Mouse (Mus musculus) embryonic facial prominence, embryonic 12.5 days (tissue): Measurements from ENCODE around the gene Inf2. TPM values are rescaled to one million over a fixed set of nuclear protein-coding genes. Genes with fewer than 3 reads are reported as not detected.

ENCODE experiments used
- ATAC-seq: fragments of 200-750 bp; cut with Nextera tagmentation; 2 replicates; pipeline ENCODE4 v1.8.0; 2017; ENCODE audit not compliant: insufficient number of reproducible peaks, insufficient read depth, low FRiP score, low TSS enrichment
- H3K27ac ChIP-seq: fragments of 300-500 bp; sonication (generic); 2 replicates; pipeline ENCODE4 v1.5.1; 2016; ENCODE audit warnings: mild to moderate bottlenecking
- H3K27me3 ChIP-seq: fragments of 300-500 bp; sonication (generic); 2 replicates; pipeline ENCODE4 v1.6.1; 2016; ENCODE audit warnings: mild to moderate bottlenecking, moderate library complexity
- H3K36me3 ChIP-seq: fragments of 300-500 bp; sonication (generic); 2 replicates; pipeline ENCODE4 v1.6.1; 2016; ENCODE audit warnings: mild to moderate bottlenecking
- H3K4me1 ChIP-seq: fragments of 300-500 bp; sonication (generic); 2 replicates; pipeline ENCODE4 v1.6.1; 2016
- H3K4me2 ChIP-seq: fragments of 300-500 bp; sonication (generic); replicated peaks from 2 replicates; pipeline ENCODE4 v1.6.1; 2016; ENCODE audit warnings: mild to moderate bottlenecking, moderate library complexity
- H3K4me3 ChIP-seq: fragments of 300-500 bp; sonication (generic); 2 replicates; pipeline ENCODE4 v1.5.1; 2016; ENCODE audit warnings: mild to moderate bottlenecking
- H3K9ac ChIP-seq: fragments of 300-500 bp; sonication (generic); 2 replicates; pipeline ENCODE4 v1.6.1; 2016; ENCODE audit warnings: mild to moderate bottlenecking, moderate library complexity
- H3K9me3 ChIP-seq: fragments of 300-500 bp; sonication (generic); 2 replicates; pipeline ENCODE4 v1.6.1; 2016; ENCODE audit warnings: mild to moderate bottlenecking, moderate library complexity
- WGBS: fragments of 180-500 bp; shearing (Covaris S2); methylation state at CpG from one replicate; pipeline ENCODE4 v1.1.7; 2016; 5-methylcytosine and 5-hydroxymethylcytosine counted together
- polyA plus RNA-seq: library from polyadenylated mRNA; unstranded; fragments of >200 nt; fragmentation: Nextera tagmentation; extraction: Ambion mirVana; gene quantifications from 2 replicates; pipeline ENCODE4 v1.2.1, GENCODE M21; 2016

Inf2 gene
- polyA plus RNA-seq, 1 experiment from 2014 or later: 3.1 TPM

DNA sequence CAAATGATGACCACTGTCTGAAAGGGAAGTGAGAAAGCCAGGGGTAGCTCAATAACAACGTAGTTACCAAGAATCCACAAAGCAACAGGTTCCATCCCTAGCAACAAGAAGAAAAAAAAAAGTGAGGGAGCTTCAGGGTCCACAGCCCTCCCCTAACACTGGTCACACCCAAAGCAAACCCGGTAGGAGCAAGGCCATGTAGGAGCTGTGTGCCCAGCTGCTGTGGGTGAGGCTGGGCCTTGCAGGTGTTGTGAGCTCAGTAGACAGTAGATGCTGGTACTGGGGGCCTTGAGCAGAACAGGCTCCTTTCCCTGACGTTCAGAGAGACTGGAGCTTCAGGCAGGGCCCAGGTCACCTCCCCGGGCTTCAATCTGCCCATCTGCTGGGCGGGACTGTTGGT is 36.1 kb upstream of the Inf2 start:
- Histone ChIP-seq H3K4me2 (no peak overlapping the region), H3K9me3 (no peaks in the 10 kb centered on the region), H3K27me3 (no peaks in the 10 kb centered on the region), H3K36me3 (no peaks in the 10 kb centered on the region), H3K4me3 (no peak overlapping the region), H3K4me1 (0 out of 2 replicates have a peak, but pooled peaks cover 2% of the 10 kb centered on the region), H3K27ac (no peak overlapping the region), H3K9ac (no peak overlapping the region)
- ATAC-seq: no peak
- WGBS: 63% methylated on average over 5 of the region's 5 CpGs

DNA sequence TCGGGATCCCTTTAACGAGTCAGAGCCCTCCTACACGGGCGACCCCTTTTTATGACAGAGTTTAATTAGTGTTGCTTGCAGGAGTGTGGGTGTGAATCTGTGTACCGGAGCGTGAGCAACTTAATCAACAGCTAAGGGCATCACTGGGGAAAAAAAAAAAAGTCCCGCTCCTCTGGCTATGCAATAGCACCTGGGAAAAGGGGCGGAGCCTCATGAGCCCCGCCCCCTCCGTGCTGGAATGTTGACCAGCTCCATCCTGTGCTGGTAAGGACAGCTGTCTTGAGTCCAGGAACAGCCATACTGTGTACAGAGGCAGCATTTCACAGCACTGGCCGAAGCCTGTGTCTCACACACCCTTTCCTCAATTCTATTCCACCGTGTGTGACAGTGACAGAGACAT is 33.7 kb upstream of the Inf2 start:
- 0 out of 2 replicates have a peak, but pooled peaks cover 2% of the 10 kb centered on the region for H3K4me1 ChIP-seq
- no peaks in the 10 kb centered on the region for H3K36me3 ChIP-seq
- H3K27ac ChIP-seq: no peak overlapping the region
- H3K9me3 ChIP-seq: no peaks in the 10 kb centered on the region
- no peak overlapping the region for H3K4me2 ChIP-seq
- H3K27me3 ChIP-seq: no peaks in the 10 kb centered on the region
- H3K9ac ChIP-seq: no peak overlapping the region
- no peak overlapping the region for H3K4me3 ChIP-seq
- no peak for ATAC-seq
- WGBS: 43% methylated on average over 12 of the region's 12 CpGs

DNA sequence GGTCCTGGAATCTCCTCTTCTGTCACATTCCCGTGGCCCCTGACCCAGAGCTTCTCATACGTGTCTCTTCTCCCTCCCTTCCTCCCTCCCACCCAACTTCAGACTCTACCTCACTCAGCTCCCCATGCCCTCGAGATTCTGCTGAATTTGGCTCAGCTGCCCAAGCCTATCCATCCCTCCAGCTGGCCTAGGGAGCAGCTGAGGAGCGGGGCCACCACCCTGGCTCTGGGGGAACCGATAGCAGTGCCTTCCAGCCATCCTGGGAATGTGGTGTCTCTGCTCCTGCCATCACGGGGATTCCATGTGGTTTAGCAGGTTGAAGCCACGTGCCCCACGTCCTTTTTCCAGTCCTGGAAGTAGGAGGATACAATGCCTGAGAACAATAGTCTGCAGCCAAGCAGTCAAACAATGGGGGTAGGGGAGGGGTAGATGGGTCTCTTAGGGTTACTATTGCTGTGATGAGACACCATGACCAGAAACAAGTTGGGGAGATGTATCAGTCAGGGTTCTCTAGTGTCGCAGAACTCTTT is 32.0 kb upstream of the Inf2 start:
- no peaks in the 10 kb centered on the region for H3K27me3 ChIP-seq
- no peaks in the 10 kb centered on the region for H3K9me3 ChIP-seq
- H3K4me3 ChIP-seq: no peak overlapping the region
- no peak overlapping the region for H3K27ac ChIP-seq
- no peak overlapping the region for H3K9ac ChIP-seq
- H3K4me1 ChIP-seq: no peaks in the 10 kb centered on the region
- WGBS: 77% methylated on average over 9 of the region's 9 CpGs
- no peak for ATAC-seq
- no peak overlapping the region for H3K4me2 ChIP-seq
- H3K36me3 ChIP-seq: no peaks in the 10 kb centered on the region

DNA sequence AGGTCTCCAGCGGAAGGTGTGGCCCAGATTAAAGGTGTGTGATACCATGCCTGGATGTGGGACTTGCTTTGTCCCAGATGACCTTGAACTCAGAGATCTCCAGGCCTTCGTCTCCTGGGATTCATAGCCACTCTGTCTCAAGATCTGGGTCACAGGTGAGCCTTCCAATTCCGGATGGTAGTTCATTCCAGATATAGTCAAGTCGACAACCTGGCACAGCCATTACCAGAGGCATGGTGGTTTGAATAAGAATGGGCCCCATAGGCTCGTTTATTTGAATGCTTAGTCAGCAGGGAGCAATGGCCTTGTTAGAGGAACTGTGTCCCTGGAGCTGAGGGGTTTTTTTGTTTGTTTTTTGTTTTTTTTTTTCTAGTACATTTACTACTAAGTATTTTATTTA is 31.4 kb upstream of the Inf2 start:
- no peak overlapping the region for H3K4me2 ChIP-seq
- no peaks in the 10 kb centered on the region for H3K4me1 ChIP-seq
- no peak for ATAC-seq
- no peak overlapping the region for H3K9ac ChIP-seq
- no peak overlapping the region for H3K27ac ChIP-seq
- H3K4me3 ChIP-seq: no peak overlapping the region
- 85% methylated on average over 5 of the region's 5 CpGs for WGBS
- H3K9me3 ChIP-seq: no peaks in the 10 kb centered on the region
- no peaks in the 10 kb centered on the region for H3K27me3 ChIP-seq
- H3K36me3 ChIP-seq: no peaks in the 10 kb centered on the region

DNA sequence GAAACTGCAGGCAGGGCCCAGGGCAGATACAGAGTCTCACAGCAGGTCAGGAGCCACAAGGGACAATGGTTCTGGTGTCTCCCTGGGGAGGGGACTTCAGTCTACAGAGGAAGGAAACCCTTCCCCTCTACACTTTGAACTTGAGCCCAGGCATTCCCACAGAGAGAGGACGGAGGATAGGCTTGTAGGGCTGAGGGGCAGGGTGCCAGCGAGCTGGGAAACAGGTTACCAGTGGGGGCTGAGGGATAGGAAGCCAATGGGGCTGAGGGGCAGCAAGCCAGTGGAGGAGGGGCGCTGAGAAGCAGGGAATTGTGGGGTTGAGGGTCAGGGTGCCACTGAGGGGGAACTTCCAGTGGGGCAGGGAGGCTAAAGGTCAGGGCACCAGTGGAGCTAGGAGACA is 29.4 kb upstream of the Inf2 start:
- Histone ChIP-seq H3K9ac (no peak overlapping the region), H3K27ac (no peak overlapping the region)

DNA sequence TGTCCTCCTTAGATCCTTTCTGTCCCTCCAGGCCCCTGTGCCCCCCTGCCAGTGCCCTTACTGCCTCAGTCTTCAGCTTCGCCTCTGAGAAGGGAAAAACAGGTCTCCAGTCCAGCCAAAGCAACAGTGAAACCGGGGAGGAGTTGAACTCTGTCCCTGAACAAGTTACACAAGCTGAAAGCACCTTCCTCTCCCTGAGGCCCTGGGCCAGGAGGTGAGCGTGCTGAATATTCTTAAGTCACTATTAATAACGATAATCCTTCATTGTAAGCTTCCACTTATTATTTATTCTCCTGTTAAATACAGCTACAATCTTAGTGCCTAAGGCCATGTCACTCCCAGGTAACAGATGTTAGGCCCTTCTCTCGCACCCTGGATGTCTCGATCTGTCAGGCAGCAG is 28.9 kb upstream of the Inf2 start:
- no peak for ATAC-seq
- Histone ChIP-seq H3K36me3 (no peaks in the 10 kb centered on the region), H3K4me3 (no peak overlapping the region), H3K27ac (no peak overlapping the region), H3K9ac (no peak overlapping the region), H3K27me3 (no peaks in the 10 kb centered on the region), H3K4me2 (no peak overlapping the region), H3K4me1 (no peaks in the 10 kb centered on the region), H3K9me3 (no peaks in the 10 kb centered on the region)
- 49% methylated on average over 6 of the region's 6 CpGs for whole genome bisulfite sequencing

More for the DNA sequence above, 29.4 kb upstream of the Inf2 start:
- Histone ChIP-seq H3K4me2 (no peak overlapping the region), H3K4me3 (no peak overlapping the region), H3K9me3 (no peaks in the 10 kb centered on the region), H3K27me3 (no peaks in the 10 kb centered on the region), H3K4me1 (no peaks in the 10 kb centered on the region), H3K36me3 (no peaks in the 10 kb centered on the region)
- WGBS: 25% methylated on average over 3 of the region's 3 CpGs
- no peak for ATAC-seq

DNA sequence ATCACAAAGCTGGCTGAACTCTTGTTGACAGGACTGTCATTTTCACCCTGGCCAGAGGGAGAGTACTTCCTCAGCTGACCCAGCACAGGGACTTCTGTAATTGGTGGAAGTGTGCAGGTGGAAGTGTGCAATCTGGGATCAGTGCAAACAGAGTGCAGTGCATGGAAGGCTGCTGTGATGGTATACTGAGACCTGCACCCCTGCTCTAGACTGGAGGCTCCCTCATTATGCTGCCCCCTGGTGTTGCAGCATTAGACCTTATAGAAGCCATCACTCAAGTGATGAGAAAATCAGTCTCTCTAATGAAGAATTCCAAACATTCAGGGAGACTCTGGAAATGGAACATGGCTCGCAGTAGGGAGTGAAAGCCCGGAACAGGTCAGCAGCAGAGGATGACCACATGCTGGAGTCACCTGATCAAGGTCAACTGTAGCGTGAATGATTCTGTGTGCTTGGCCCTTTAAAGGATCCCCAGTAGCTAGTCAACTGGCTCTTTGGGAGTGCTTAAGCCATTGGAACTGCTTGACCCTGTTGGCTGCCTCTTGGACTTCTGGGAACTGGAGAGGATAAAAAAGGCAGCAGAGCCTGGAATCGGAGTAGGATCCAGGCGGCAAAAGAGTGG is 28.3 kb upstream of the Inf2 start:
- Histone ChIP-seq H3K9ac (no peak overlapping the region), H3K4me3 (no peak overlapping the region), H3K4me1 (no peaks in the 10 kb centered on the region), H3K27ac (no peak overlapping the region), H3K9me3 (no peaks in the 10 kb centered on the region), H3K36me3 (no peaks in the 10 kb centered on the region), H3K27me3 (no peaks in the 10 kb centered on the region), H3K4me2 (no peak overlapping the region)
- 51% methylated on average over 5 of the region's 5 CpGs for WGBS
- no peak for ATAC-seq

DNA sequence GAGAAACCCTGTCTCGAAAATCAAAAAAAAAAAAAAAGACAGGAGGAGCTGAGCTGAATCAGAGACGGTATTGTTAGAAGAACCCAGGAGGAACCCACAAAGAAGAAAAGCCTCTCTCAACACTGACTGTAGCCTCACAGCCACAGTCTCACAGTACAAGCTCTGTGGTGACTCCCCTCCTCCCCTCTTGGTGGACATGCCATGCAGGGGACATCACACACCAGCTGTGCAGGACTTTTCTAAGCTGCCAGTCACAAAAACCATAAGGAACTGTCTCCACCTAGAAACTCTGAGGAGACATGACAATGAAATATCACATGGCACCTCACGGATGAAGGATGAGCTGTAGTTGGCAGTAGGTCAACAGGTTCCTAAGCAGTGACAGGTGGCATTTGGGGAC is 27.4 kb upstream of the Inf2 start:
- no peak for ATAC-seq
- WGBS: 63% methylated on average over 3 of the region's 3 CpGs
- Histone ChIP-seq H3K9me3 (no peaks in the 10 kb centered on the region), H3K27ac (no peak overlapping the region), H3K27me3 (no peaks in the 10 kb centered on the region), H3K36me3 (no peaks in the 10 kb centered on the region), H3K4me2 (no peak overlapping the region), H3K9ac (no peak overlapping the region), H3K4me1 (no peaks in the 10 kb centered on the region), H3K4me3 (no peak overlapping the region)

DNA sequence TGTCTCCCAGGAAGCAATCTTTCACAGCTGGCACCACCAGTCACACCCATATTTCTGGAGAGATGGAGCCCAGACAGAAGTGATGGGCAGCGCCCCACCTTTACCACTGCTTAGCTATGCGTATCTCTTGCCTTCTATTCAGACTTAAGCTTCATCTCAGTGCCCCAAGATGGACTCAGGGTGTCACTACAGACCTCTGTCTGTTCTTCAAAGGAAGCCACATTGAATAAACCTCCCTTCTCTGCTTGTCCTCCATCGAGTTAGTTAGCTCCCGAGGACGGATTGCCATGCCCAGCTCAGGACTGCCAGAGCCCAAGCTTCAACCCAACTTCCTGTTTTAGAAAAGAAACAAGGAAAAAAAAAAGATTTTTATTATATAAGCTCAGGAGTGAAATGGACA is 26.1 kb upstream of the Inf2 start:
- 79% methylated on average over 5 of the region's 5 CpGs for WGBS
- Histone ChIP-seq H3K4me2 (no peak overlapping the region), H3K27me3 (no peaks in the 10 kb centered on the region), H3K9ac (no peak overlapping the region), H3K4me1 (no peaks in the 10 kb centered on the region), H3K4me3 (no peak overlapping the region), H3K9me3 (no peaks in the 10 kb centered on the region), H3K36me3 (no peaks in the 10 kb centered on the region), H3K27ac (no peak overlapping the region)
- ATAC-seq: no peak

- WGBS: 87% methylated on average over 6 of the region's 6 CpGs
- no peak overlapping the region for H3K4me2 ChIP-seq
Observed at GRCm38 (mm10) chr12:112563011-112563410, 25.6 kb upstream of the Inf2 start.

GRCm38 (mm10) chr12:112570160-112570559 is 18.4 kb upstream of the Inf2 start:
- Histone ChIP-seq H3K9me3 (no peaks in the 10 kb centered on the region), H3K4me3 (no peak overlapping the region), H3K36me3 (no peaks in the 10 kb centered on the region), H3K4me2 (no peak overlapping the region), H3K27ac (no peak overlapping the region), H3K27me3 (no peaks in the 10 kb centered on the region), H3K4me1 (no peaks in the 10 kb centered on the region), H3K9ac (no peak overlapping the region)
- WGBS: 82% methylated on average over 8 of the region's 8 CpGs
- no peak for ATAC-seq

More at GRCm38 (mm10) chr12:112563011-112563410, 25.6 kb upstream of the Inf2 start:
- H3K9me3 ChIP-seq: no peaks in the 10 kb centered on the region
- ATAC-seq: no peak
- H3K36me3 ChIP-seq: no peaks in the 10 kb centered on the region
- no peak overlapping the region for H3K4me3 ChIP-seq
- no peak overlapping the region for H3K27ac ChIP-seq
- no peak overlapping the region for H3K9ac ChIP-seq
- H3K4me1 ChIP-seq: no peaks in the 10 kb centered on the region
- H3K27me3 ChIP-seq: no peaks in the 10 kb centered on the region

DNA sequence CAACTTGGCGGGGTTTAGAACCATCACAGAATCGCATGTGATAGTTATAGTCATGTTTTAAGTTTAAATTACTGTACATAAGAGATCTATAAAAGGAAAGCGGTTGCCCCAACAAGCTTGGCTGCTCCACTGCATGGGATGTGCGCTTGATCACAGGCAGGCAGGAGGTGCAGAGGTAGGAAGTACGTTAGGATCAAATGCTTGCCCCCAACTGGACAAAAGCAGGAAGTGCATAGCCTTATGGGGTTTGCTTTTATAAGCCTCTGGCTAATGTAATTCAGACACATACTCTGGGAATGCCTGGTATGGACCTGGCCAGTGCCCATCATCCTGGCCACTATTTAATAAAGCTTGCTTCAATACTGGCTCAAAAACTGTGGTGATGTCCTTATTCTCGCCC is 17.5 kb upstream of the Inf2 start:
- no peak overlapping the region for H3K4me2 ChIP-seq
- no peak overlapping the region for H3K9ac ChIP-seq
- no peak for ATAC-seq
- H3K36me3 ChIP-seq: no peaks in the 10 kb centered on the region
- 66% methylated on average over 6 of the region's 6 CpGs for WGBS
- H3K27ac ChIP-seq: no peak overlapping the region
- peaks cover 3% of the 10 kb centered on the region for H3K4me1 ChIP-seq
- no peak overlapping the region for H3K4me3 ChIP-seq
- no peaks in the 10 kb centered on the region for H3K27me3 ChIP-seq
- H3K9me3 ChIP-seq: no peaks in the 10 kb centered on the region
